8 mouse cellular contexts compared by ENCODE assay signal in genomic region chr17:35909186-35909918, GRCm38 (mm10). TPM values are rescaled to one million over a fixed set of nuclear protein-coding genes. Genes with fewer than 3 reads are reported as not detected.
DNase-seq lines count a peak whose midpoint lies in the region; ATAC-seq and TF ChIP-seq lines count a peak whose summit lies in the region.

No protein-coding gene starts in this region.

- H3K27me3 ChIP-seq in kidney, adult 2 months (replicated peaks; ENCODE audit: control insufficient read depth, insufficient read depth, low read length): no peaks in the 10 kb centered on the region
- H3K27me3 ChIP-seq in G1E (ENCODE audit: insufficient read depth, low read length): no peaks in the 10 kb centered on the region
- H3K27me3 ChIP-seq in forebrain, embryonic 14.5 days (replicated peaks; ENCODE audit: control insufficient read depth, insufficient read depth, low read length): no peaks in the 10 kb centered on the region
- H3K27me3 ChIP-seq in liver, embryonic 15.5 days: no peaks in the 10 kb centered on the region

- peak overlapping the region; percentile 91 for H3K4me2 ChIP-seq in forebrain, embryonic 14.5 days (ENCODE audit: low read length)
- H3K4me2 ChIP-seq in liver, embryonic 15.5 days: peak overlapping the region; percentile 92

- H3K9ac ChIP-seq in forebrain, embryonic 14.5 days (ENCODE audit: low read length): peak overlapping the region; percentile 84
- peak overlapping the region; percentile 71 for H3K9ac ChIP-seq in liver, embryonic 15.5 days

- WGBS in kidney, adult 2 months: 13% methylated on average over 20 of the region's 20 CpGs
- 32% methylated on average over 20 of the region's 20 CpGs for WGBS in forebrain, embryonic 14.5 days
- 27% methylated on average over 20 of the region's 20 CpGs for WGBS in liver, embryonic 15.5 days (ENCODE audit: insufficient replicate concordance)

- H3K36me3 ChIP-seq in kidney, adult 2 months (ENCODE audit: control insufficient read depth, insufficient read depth, low read length): no peaks in the 10 kb centered on the region
- peaks cover 84% of the 10 kb centered on the region for H3K36me3 ChIP-seq in G1E (replicated peaks)
- peaks cover 52% of the 10 kb centered on the region for H3K36me3 ChIP-seq in forebrain, embryonic 14.5 days (ENCODE audit: control insufficient read depth, insufficient read depth, low read length)
- H3K36me3 ChIP-seq in liver, embryonic 15.5 days (replicated peaks): peaks cover 57% of the 10 kb centered on the region

- H3K4me3 ChIP-seq in kidney, adult 2 months (ENCODE audit: insufficient read depth, low read depth, low read length): peak overlapping the region; percentile 58
- peak overlapping the region; percentile 80 for H3K4me3 ChIP-seq in G1E (ENCODE audit: low read depth, low read length)
- H3K4me3 ChIP-seq in forebrain, embryonic 14.5 days (ENCODE audit: low read depth, low read length): peak overlapping the region; percentile 78
- peak overlapping the region; percentile 77 for H3K4me3 ChIP-seq in liver, embryonic 15.5 days (replicated peaks)

- no peaks in the 10 kb centered on the region for H3K9me3 ChIP-seq in G1E (replicated peaks)
- H3K9me3 ChIP-seq in forebrain, embryonic 14.5 days (replicated peaks; ENCODE audit: control insufficient read depth, low read length): no peaks in the 10 kb centered on the region
- H3K9me3 ChIP-seq in liver, embryonic 15.5 days (replicated peaks): no peaks in the 10 kb centered on the region

- peak overlapping the region; percentile 14; the same call in 1 of the 2 replicates for H3K27ac ChIP-seq in kidney, adult 2 months (ENCODE audit: insufficient read depth, low read depth, low read length)
- H3K27ac ChIP-seq in forebrain, embryonic 14.5 days (ENCODE audit: low read depth, low read length): peak overlapping the region; percentile 77
- H3K27ac ChIP-seq in liver, embryonic 15.5 days (replicated peaks): peak overlapping the region; percentile 80

- peaks cover under 1% of the 10 kb centered on the region; the same call in 1 of the 2 replicates for H3K4me1 ChIP-seq in kidney, adult 2 months (ENCODE audit: control insufficient read depth, insufficient read depth, low read length)
- peaks cover 57% of the 10 kb centered on the region for H3K4me1 ChIP-seq in G1E (ENCODE audit: insufficient read depth, low read depth, low read length)
- H3K4me1 ChIP-seq in forebrain, embryonic 14.5 days (ENCODE audit: control insufficient read depth, insufficient read depth, low read length): peaks cover 11% of the 10 kb centered on the region
- peaks cover 55% of the 10 kb centered on the region for H3K4me1 ChIP-seq in liver, embryonic 15.5 days (replicated peaks)

- TF ChIP-seq POLR2A in kidney, adult 2 months (IDR thresholded peaks at IDR 0.05; ENCODE audit: low read depth, low read length): no peak

- DNase-seq in kidney, adult 2 months: no peak
- DNase-seq in kidney, adult 8-10 months: no peak
- DNase-seq in G1E (ENCODE audit: low spot score): no peak
- DNase-seq in forebrain, embryonic 14.5 days (ENCODE audit: low spot score): no peak
- no peak for DNase-seq in B cell, adult 2 months
- DNase-seq in thymus, postnatal 0 days (ENCODE audit: low spot score): no peak
- no peak for DNase-seq in right cerebral cortex, postnatal 14 days

- no peak for TF ChIP-seq CTCF in kidney, adult 2 months (conservative IDR thresholded peaks at IDR 0.05; ENCODE audit: insufficient read depth, insufficient read length, low read depth, low read length)
- no peak for TF ChIP-seq CTCF in G1E (IDR thresholded peaks at IDR 0.05; ENCODE audit: low read depth, low read length)

- no peak for ATAC-seq in G1E (ENCODE audit: extremely low read depth, insufficient number of reproducible peaks, low FRiP score, poor library complexity, severe bottlenecking)
- ATAC-seq in forebrain, embryonic 14.5 days: peak; percentile 26
- peak; percentile 55 for ATAC-seq in liver, embryonic 15.5 days (ENCODE audit: insufficient read depth)

RNA-seq across cellular contexts. Expression of gene Atat1, which starts 0.5 kb away (rescaled TPM):
- polyA plus RNA-seq in kidney, adult 2 months (2012; rRNA removed): 42.9 and 54.6 TPM in 2 replicates
- total RNA-seq in G1E (2014; fragmentation: Nextera tagmentation) (18.1 and 18.3 TPM in 2 replicates), G1E (2017) (7.3 and 10.5 TPM in 2 replicates)
- polyA plus RNA-seq in G1E (2012): 16.3 and 17.3 TPM in 2 replicates
- 313 and 439 TPM in 2 replicates for polyA plus RNA-seq in forebrain, embryonic 14.5 days (2014; fragmentation: Nextera tagmentation; extraction: Ambion mirVana)
- polyA plus RNA-seq in liver, embryonic 15.5 days (2015; fragmentation: Nextera tagmentation; extraction: Ambion mirVana): 7.3 and 8.0 TPM in 2 replicates
- polyA plus RNA-seq in thymus, postnatal 0 days (2015; fragmentation: Nextera tagmentation; extraction: Ambion mirVana): 16.4 and 17.5 TPM in 2 replicates

RNA-seq across cellular contexts. Expression of gene Mrps18b, which starts 6.8 kb away (rescaled TPM):
- 91.4 and 94.1 TPM in 2 replicates for polyA plus RNA-seq in kidney, adult 2 months (2012; rRNA removed)
- total RNA-seq in G1E (2014; fragmentation: Nextera tagmentation) (107 and 118 TPM in 2 replicates), G1E (2017) (103 and 127 TPM in 2 replicates)
- polyA plus RNA-seq in G1E (2012): 7.8 and 8.9 TPM in 2 replicates
- polyA plus RNA-seq in forebrain, embryonic 14.5 days (2014; fragmentation: Nextera tagmentation; extraction: Ambion mirVana): 58.4 and 68.8 TPM in 2 replicates
- polyA plus RNA-seq in liver, embryonic 15.5 days (2015; fragmentation: Nextera tagmentation; extraction: Ambion mirVana): 68.7 and 71.1 TPM in 2 replicates
- 91.1 and 93.5 TPM in 2 replicates for polyA plus RNA-seq in thymus, postnatal 0 days (2015; fragmentation: Nextera tagmentation; extraction: Ambion mirVana)

RNA-seq across cellular contexts. Expression of gene Ppp1r10, which starts 6.9 kb away (rescaled TPM):
- 24.3 and 26.6 TPM in 2 replicates for polyA plus RNA-seq in kidney, adult 2 months (2012; rRNA removed)
- 85.7 and 93.8 TPM in 2 replicates for total RNA-seq in G1E (2014; fragmentation: Nextera tagmentation)
- total RNA-seq in G1E (2017): 64.7 and 77.3 TPM in 2 replicates
- polyA plus RNA-seq in G1E (2012): 30.9 and 33.0 TPM in 2 replicates
- polyA plus RNA-seq in forebrain, embryonic 14.5 days (2014; fragmentation: Nextera tagmentation; extraction: Ambion mirVana): 34.9 and 44.5 TPM in 2 replicates
- polyA plus RNA-seq in liver, embryonic 15.5 days (2015; fragmentation: Nextera tagmentation; extraction: Ambion mirVana): 20.9 and 22.3 TPM in 2 replicates
- polyA plus RNA-seq in thymus, postnatal 0 days (2015; fragmentation: Nextera tagmentation; extraction: Ambion mirVana): 35.6 and 36.0 TPM in 2 replicates

RNA-seq across cellular contexts. Expression of gene 2310061I04Rik, which starts 12.1 kb away (rescaled TPM):
- 118 and 132 TPM in 2 replicates for polyA plus RNA-seq in kidney, adult 2 months (2012; rRNA removed)
- 32.7 and 45.0 TPM in 2 replicates for total RNA-seq in G1E (2014; fragmentation: Nextera tagmentation)
- 3.1 and 3.3 TPM in 2 replicates for total RNA-seq in G1E (2017)
- 163 and 185 TPM in 2 replicates for polyA plus RNA-seq in G1E (2012)
- polyA plus RNA-seq in forebrain, embryonic 14.5 days (2014; fragmentation: Nextera tagmentation; extraction: Ambion mirVana): 30.4 and 34.3 TPM in 2 replicates
- polyA plus RNA-seq in liver, embryonic 15.5 days (2015; fragmentation: Nextera tagmentation; extraction: Ambion mirVana): 8.5 and 9.7 TPM in 2 replicates
- 24.5 and 27.1 TPM in 2 replicates for polyA plus RNA-seq in thymus, postnatal 0 days (2015; fragmentation: Nextera tagmentation; extraction: Ambion mirVana)

RNA-seq across cellular contexts. Expression of gene Dhx16, which starts 29.7 kb away (rescaled TPM):
- 50.1 and 65.0 TPM in 2 replicates for polyA plus RNA-seq in kidney, adult 2 months (2012; rRNA removed)
- total RNA-seq in G1E (2014; fragmentation: Nextera tagmentation): 48.8 and 56.3 TPM in 2 replicates
- total RNA-seq in G1E (2017): 76.8 and 81.1 TPM in 2 replicates
- polyA plus RNA-seq in G1E (2012): 73.6 and 77.5 TPM in 2 replicates
- polyA plus RNA-seq in forebrain, embryonic 14.5 days (2014; fragmentation: Nextera tagmentation; extraction: Ambion mirVana): 29.3 and 31.8 TPM in 2 replicates
- 31.1 and 37.0 TPM in 2 replicates for polyA plus RNA-seq in liver, embryonic 15.5 days (2015; fragmentation: Nextera tagmentation; extraction: Ambion mirVana)
- polyA plus RNA-seq in thymus, postnatal 0 days (2015; fragmentation: Nextera tagmentation; extraction: Ambion mirVana): 48.9 and 50.6 TPM in 2 replicates

Comparison
In these comparisons a context has a peak if more than half of its experiments do, and no peak if none do; other contexts are left out.
1. H3K27ac ChIP-seq: peak in every context shown above with its lines; median percentile 80 in liver, embryonic 15.5 days; 77 in forebrain, embryonic 14.5 days; 14 in kidney, adult 2 months.